Mouse (Mus musculus): ENCODE data around the gene Fam171a2.

DNA sequence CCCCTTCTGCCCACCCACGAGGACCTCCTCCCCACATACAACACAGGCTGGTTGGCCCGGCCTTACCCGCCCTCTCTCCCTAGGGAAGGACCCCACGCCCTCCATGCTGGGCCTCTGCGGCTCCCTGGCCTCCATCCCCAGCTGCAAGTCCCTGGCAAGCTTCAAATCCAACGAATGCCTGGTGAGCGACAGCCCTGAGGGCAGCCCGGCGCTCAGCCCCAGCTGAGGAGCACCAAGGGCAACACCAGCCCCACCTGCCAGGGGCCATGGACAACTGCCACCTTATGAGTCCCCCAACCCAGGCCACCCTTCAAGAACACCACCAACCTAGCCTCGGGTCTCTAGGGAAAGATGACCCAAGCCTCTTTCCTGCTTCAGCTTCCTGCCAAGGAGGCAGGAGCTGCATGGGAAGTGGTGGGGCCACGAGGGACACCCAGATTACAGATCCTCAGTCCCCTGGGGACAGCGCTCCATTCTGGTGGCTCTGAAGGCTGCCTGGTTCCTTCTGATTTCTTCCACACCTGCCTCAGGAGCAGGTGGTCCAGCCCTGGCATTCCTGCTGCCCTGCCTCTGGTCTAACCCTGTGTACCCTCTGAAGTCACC is 45.5 kb downstream of the Fam171a2 start:
- no peak for TF ChIP-seq GATA1 (IDR thresholded peaks at IDR 0.05; ENCODE audit: borderline replicate concordance, low read length)
- TF ChIP-seq FLI1 (IDR thresholded peaks at IDR 0.05; ENCODE audit: low read length), result no peak
